Mouse (Mus musculus): ENCODE measurements at regions not wholly inside any gene's neighbourhood (a gene's known extent, or its start where the extent isn't known, plus 50 kb on each side); places are given as distances from the start of the nearest gene placed in this dataset.

GRCm38 (mm10) chr4:135034406-135034805 lies 86.0 kb upstream of the Runx3 start:
- peak; percentile 75 for DNase-seq (ENCODE audit: low spot score)

GRCm38 (mm10) chr4:135036764-135037163 lies 83.7 kb upstream of the Runx3 start:
- DNase-seq (ENCODE audit: low spot score): no peak

GRCm38 (mm10) chr4:135039234-135039633 lies 81.2 kb upstream of the Runx3 start:
- DNase-seq (ENCODE audit: low spot score): no peak

GRCm38 (mm10) chr4:135041921-135042320 lies 78.5 kb upstream of the Runx3 start:
- no peak for DNase-seq (ENCODE audit: low spot score)

- DNase-seq (ENCODE audit: low spot score): no peak
These were observed 78.0 kb upstream of the Runx3 start for GRCm38 (mm10) chr4:135042501-135042900.

GRCm38 (mm10) chr4:135045054-135045453 lies 75.4 kb upstream of the Runx3 start:
- DNase-seq (ENCODE audit: low spot score): no peak

GRCm38 (mm10) chr4:135046619-135047018 lies 73.8 kb upstream of the Runx3 start:
- no peak for DNase-seq (ENCODE audit: low spot score)

DNA sequence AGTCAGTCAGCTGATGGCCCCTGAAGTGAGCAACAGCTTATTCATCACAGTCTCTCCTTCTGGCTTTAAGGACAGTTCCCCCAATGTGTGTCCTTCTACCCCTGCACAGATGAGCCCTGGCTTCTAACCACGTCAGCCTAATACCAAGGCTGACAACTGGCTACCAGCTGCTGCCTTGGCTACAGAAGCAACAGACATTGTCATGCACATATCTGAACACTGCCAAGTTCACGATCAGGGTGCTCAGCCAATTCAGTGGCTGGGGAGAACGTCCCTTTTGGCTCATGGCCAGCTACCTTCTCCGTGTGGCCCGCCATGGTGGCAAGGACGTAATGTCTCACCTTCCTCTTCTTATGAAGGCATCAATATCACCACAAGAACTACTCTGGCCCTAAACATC lies 73.2 kb upstream of the Runx3 start:
- no peak for DNase-seq (ENCODE audit: low spot score)

DNA sequence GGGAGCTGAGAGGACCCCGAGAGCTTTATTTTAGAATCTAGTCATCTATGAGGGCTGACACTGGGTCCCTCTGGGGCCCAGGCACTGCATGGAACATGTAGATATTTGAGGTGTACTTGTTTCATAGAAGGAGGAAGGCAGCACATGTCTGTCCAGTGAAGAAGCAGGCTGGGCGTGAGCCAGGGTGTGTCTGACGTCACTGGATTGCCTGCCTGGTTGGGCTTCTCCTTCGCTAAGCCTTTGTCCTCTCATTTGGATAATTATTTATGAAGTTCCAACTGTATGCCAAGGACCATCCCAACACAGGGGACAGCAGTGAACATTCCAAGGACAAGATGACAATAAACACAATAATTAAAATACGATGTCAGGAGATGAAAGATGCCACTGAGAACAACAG lies 72.7 kb upstream of the Runx3 start:
- DNase-seq (ENCODE audit: low spot score): peak; percentile 73

- DNase-seq (ENCODE audit: low spot score): no peak
These were observed 70.5 kb upstream of the Runx3 start for GRCm38 (mm10) chr4:135049924-135050323.

DNA sequence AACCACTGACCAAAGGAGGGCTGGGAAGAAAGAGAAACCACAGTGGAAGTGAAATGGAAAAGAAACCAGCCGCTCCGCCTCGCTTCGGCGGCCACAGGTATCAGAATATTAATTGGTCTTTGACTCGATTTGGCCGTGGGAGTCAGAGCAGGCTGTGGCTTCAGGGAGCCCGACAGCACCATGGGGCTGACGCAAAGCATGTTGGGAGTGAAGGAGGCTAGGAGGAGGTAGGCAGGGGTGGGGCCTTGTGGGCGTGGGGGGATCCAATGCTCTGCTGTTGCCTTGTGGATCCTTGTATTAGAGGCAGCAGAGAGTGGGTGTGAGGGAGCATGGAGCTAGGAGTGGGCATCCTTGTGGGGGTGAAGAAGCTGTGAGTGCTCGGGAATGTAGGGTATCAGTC lies 69.0 kb upstream of the Runx3 start:
- no peak for DNase-seq (ENCODE audit: low spot score)

- DNase-seq (ENCODE audit: low spot score): no peak
These were observed 66.9 kb upstream of the Runx3 start for GRCm38 (mm10) chr4:135053585-135053984.

DNA sequence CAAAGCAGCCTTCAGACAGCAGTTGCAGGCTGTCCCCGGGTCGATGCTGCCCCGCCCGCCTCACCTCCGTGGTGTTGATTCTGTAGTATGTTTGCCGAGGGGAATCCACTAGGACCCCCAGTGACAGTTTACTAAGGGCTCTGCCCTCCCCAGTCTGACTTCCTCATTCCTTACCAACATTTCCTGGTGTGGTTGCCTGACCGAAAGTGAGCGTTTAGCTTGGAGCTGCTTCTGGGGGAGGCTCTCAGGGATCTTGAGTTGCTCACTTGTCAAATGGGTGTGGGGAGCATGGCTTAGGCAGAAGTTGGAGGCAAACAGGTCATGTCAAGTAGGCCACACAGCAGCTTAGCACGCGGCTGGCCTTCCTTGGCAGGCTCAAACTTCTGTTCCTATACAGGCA lies 66.1 kb upstream of the Runx3 start:
- no peak for DNase-seq (ENCODE audit: low spot score)

DNA sequence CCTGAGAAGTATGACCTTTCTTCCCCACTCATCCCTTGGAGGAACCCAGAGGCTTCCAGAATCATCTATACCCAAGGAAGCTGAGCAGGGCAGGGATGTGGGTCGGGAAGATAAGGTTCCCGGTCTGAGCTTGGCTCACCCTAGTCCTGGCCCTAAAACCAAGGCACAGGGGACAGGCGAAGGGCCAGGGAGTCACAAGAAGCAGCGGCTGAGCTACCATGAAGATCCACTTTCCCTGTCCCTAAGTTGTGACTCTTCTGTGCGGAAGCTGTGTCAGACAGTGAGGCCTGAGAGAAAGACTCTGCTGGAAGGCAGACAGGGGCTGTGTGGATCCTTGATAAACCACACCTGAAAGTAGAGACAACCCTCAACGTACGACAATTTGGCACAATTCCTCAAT lies 64.1 kb upstream of the Runx3 start:
- no peak for DNase-seq (ENCODE audit: low spot score)

- no peak for DNase-seq (ENCODE audit: low spot score)
These were observed 63.2 kb upstream of the Runx3 start for GRCm38 (mm10) chr4:135057286-135057685.

GRCm38 (mm10) chr4:135058895-135059294 lies 61.6 kb upstream of the Runx3 start:
- no peak for DNase-seq (ENCODE audit: low spot score)

GRCm38 (mm10) chr4:135061030-135061743 lies 59.3 kb upstream of the Runx3 start:
- DNase-seq (ENCODE audit: low spot score): no peak

DNA sequence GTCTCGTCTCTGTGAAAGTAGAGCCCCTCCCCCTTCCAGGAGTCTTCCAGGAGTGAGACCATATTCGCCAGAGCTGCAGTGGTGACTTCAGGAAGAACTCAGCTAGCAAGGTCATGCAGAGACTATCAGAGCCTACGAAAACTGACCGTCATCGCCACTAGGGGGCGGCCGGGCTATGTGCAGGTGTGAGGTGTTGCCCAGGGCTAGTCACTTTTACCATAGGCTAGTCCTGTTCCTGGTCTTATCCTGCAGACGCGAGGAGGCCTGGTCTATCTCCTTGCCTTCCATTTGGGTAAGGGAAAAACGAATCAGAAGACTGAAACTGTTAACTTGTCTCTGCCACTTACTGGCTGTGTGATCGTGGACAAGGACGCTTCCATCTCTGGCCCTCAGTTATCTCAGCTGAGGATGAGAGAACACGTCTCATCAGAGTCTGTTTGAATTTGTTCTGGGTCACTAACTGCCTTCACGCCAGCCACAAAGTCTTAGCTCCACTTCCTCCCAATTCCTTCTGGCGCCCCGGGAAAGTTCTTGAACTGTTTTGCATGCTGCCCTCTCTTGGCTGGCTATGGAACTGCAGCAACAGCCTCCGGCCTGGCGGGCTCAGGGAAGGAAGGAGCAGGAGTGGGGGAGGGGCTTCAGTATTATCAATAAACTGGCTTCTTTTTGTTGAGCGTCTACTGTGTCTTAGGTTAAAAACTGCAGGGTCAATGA lies 53.5 kb upstream of the Runx3 start:
- peak; percentile 91 for DNase-seq (ENCODE audit: low spot score)

DNA sequence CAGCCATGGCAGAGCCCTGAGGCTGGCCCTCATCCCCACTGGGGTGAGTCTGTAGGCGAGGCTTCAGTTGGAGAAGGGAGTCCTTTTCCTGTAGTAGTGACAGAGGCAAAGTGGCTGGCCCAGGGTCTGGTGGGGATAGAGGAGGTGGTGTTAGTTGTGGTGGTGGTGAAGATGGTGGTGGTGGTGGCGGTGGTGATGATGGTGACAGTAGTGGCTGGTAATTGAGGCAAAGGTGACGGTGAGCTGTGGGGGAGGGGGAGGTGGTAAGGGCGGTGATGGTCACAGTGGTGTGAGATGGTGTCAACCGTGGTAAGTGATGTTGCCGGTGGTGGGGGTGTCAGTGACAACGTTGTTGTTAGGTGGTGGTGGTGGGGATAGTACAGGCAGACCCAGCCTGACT lies 52.6 kb upstream of the Runx3 start:
- no peak for DNase-seq (ENCODE audit: low spot score)

DNA sequence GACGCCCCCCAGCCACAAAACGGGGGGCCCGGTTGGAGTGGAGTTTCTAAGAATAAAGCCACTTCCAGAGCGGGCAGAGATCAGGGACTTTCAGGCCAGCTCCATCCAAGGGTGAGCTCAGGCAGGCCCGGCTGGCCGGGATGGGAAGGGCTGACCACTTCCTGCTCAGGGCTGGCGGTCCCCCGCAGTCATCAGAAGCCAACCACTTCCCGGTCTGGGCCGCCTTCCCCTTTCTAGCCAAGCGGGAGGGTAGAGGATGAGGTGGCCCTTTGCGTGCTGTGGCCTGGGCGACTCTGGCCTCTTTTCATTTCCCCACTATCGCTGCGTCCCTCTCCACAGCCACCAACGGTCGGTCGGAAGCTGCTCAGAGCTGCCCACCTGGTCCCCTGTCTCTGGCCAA lies 50.6 kb upstream of the Runx3 start:
- no peak for DNase-seq (ENCODE audit: low spot score)
